Mouse (Mus musculus): ENCODE results near the gene Sp3. TPM values are rescaled to one million over a fixed set of nuclear protein-coding genes. Genes with fewer than 3 reads are reported as not detected.
"Not testable (repeated sequence)": the region's sequence is repeated elsewhere in the genome, so short reads cannot be mapped to it uniquely, and the experiment has no call there.

Gene Sp3
- total RNA-seq, 2 experiments from 2014 or later = 63.5 to 73.7 TPM

DNA sequence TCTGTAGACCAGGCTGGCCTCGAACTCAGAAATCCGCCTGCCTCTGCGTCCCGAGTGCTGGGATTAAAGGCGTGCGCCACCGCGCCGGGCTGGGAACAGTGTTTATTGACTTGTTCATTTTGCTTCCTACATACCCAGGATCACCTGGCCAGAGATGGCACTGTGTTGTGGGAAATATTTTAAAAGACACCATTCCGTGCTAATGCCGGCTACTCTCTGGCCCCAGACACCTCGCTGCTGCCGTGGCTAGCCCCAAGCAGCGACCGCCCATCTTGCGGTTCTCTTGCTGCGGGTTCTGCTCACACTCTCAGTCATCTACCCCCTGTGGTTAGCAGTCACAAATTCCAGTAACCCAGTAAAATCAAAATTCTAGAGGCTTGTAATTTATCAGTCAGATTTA, 12.3 kb upstream of the Sp3 start:
- DNase-seq = no peak

DNA sequence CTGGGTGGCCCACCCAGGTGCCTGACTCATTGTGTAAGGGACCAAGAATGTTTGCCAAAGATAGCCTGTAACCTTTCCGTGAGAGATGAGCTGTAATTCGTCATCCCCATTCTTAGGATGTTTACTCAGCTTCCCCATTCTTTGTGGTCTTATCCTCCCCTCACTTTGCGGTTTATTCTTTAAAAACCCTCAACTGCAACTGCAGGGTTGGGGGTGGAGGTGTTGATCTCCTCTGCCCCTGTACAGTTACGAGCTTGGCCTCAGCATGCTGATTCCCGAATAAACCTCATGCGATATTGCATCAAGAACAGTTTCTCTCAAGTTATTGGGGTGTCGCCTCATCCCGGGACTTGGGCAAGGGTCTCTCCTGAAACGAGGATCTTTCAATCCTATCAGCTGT, 8.7 kb upstream of the Sp3 start:
- DNase-seq = not testable (repeated sequence)

DNA sequence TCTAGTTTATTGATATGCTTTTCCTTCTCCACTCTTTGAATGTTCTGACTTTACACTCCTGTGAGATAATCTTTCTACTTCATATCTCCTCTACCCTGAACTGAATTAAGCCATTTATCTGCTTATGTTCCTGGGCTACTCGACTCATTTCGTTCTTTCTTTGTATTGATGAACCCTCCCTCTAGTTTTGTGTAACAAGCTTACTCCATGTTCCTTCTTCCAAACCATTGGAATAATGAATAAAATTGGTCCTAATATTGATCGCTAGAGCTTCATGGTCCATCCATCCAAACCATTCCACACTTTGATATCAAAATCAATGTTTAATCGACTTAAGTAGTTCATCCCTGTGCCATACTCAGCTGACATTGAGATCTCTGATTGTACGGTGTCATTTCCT, 6.4 kb upstream of the Sp3 start, which contains the start of gene Gm11084:
TSS of gene Gm11084 (minus strand) at position 101 of the 400 bp plus-strand sequence.
- no peak for DNase-seq

DNA sequence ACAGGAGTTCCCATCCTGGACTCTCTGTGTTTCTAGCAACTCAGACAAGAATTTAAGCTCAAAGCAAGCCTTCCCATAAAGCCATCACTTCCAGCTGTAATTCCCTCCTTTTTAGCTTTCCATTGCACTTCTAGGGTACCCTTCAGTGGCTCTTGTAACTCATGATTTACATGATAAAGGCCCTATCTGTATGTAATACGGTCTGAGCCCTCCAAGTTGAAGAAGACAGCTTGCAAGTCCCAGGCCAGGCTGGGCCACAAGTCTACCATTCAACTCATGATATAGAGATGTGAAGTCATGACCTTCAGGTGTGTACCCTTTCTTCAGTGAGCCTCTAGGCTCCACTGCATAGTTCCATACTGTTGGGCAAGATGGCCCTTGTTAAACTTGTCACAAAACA, 5.3 kb upstream of the Sp3 start:
- no peak for DNase-seq

DNA sequence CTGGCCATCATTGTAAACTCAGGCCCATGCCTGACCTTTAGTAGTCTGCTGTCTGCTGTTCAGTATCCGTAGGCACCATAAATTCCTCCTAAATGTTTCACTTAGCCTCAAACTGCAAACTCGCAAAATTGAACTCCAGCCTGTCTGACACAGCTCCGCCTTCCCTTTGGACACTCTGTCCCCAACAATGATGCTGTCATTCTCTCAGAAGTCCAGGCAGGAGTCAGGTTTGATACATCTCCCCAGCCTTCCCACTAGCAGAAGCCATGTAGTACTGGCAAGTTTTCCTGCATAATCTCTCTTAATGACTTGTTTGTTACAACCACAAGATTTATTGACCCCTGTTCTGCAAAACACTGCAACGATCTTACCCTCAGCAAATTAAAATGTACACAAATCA, 4.6 kb upstream of the Sp3 start:
- no peak for DNase-seq

DNA sequence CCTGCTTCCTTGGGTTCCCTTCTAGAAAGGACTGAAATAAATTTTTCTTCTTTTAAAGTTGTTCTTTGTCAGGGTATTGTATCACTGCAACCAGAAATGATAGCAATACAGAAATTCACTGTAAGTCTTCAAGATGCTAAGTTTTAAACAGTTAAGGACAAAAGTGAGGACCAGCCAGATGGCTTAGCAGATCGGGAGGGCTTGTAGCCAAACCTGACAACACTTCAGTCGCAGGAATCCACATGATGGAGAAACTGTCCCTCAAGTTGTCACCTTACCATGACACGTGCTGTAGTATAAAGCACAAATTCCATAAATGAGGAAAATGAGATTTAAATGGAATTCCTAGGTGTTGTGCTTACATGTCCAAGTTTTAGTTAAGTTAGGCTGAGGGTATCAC, 3.0 kb upstream of the Sp3 start:
- DNase-seq = no peak

DNA sequence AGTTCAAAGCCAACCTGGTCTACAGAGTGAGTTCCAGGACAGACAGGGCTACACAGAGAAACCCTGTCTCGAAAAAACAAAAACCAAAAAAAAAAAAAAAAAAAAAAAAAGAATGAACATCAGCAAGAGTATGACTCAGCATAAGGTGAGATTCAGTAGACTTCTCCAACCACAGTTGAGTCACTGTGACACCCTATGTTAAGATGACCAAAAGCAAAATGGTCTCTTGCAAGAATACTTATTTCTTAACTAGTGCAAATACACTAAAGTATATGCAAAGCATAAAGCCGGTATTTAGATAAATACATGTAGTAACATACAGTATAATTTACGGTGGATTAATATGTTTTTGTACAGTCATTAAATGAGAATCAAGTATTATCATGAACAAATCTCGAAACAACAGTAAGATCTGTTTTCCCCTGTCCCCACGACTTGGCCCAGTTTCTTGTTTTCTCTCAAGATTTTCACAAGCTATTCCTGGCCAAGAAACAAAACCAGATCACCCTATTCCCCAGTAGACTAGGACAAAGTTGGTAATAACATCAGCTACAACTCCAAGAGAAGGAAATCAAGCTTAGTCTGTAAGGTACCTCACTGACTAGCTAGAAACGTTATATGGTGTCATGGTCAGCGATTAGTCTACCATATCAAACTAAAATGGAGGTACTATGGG, 2.0 kb upstream of the Sp3 start:
- no peak for DNase-seq

DNA sequence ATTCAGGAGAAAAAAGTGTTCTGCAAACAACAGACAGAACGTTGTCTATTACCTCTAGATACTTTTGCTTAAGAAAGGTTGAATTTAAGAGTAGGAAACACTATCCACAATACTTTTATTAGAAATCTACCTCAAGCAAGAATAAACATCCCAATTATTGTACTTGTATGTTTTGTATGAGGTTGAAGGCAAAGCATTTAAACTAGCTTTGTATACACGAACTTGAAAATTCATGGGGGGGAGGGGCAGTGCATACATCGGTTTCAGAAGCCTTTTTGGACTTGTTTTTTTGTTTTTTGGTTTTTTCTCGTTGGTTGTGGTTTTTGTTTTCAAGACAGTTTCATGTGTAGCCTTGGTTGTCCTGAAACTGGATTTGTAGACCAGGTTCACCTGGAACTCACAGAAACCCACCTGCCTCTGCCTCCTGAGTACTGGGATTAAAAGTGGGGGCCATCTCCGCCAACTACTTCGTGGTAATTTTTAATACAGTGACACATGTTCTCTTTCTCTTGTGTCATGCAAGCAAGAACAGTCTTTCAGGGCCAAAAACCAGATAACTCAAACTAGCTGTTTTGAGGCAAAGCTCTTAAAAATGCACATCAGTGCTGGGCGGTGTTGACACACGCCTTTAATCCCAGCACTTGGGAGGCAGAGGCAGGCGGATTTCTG, 1.3 kb upstream of the Sp3 start:
- no peak for DNase-seq

DNA sequence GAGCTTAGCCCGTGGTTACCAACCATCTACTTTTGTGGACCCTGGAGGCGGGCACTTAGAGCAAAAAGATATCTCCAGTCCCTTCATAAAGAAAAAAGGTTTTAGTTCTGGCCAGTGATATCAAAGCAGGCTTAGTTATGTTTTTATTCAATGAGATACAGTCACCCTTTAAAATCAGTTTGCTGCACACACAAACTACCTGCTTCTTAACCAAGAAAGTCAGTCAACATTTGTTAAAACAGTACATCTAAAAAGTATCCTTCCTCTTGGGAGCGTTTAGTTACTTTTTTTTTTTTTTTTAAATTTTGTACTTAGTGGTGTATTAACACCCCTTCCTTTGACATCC, 802 bp upstream of the Sp3 start:
- no peak for DNase-seq

DNA sequence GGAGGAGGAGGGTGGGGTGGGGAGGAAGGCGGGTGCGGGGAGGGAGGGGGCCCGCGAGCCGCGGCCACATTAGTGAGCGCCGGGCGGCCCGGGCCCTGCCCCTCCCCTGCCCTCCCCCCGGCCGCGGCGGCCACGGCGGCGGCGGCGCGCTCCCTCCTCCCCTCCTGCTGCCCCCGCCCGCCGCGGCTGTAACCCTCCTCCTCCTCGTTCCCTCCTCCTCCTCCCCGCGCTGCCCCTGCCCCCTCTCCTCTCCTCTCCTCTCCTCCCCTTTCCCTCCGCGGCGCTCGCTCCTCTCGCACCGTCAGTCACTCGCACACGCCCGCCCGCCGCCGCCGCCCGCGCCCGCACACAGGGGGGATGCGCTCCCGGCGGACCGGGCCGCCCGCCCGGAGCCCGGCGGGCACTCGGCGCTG, 581 bp downstream of the Sp3 start:
- DNase-seq = peak; percentile 74 to 79

DNA sequence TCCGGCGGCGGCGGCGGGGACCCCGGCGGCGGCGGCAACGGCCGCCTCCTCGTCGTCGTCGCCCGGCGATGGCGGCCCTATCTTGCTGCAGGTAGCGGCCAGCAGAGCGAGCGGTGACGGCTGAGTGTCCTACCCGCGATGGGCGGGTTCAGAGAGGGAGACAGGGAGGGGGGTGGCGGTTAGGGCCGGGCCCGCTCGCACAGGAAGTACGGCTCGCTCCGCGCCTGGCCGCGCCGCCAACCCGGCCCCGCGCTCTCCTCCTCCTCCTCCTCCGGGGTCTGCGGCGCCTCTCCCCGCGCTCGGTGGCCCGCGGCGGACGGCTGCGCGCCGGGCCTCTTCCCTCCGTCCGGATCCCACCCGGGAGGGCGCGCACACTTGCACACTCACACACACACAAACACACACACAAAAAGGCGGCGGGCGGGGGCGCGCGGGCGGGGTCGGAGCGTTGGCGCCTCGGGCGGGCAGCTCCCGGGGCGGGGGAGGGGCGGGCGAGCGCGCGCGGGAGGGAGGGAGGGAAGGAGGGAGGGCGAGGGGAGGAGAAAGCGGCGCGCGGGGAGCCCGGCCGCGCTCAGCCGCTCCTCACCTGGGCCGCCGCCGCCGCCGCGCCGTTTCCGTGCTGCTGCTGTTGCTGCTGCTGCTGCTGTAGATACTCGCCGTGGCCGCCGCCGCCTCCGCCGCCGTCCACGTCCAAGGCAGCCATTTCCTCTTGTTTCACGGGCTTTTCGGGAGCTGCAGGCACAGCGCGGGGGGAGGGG, 1.2 kb downstream of the Sp3 start:
- peak; percentile 83 to 86 for DNase-seq

DNA sequence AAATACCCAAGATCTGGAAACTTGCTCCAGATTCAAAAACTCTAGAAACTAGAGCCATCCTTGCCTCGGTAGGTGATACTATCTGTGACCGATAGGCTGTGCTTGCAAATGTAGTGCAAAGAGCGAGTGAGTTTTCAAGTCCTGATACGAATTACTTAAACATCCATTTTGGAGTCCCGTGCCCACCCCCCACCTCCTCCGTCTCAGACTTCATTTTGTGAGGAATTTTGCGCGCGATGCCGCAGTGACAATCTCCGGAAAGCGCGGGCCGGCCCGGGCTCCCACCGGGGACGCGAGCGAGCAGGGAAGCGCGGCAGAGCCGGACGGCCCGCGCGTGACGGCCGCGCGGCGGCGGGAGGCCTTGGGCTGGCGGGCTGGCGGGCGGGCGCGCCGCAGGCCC, 1.8 kb downstream of the Sp3 start:
- DNase-seq = no peak

DNA sequence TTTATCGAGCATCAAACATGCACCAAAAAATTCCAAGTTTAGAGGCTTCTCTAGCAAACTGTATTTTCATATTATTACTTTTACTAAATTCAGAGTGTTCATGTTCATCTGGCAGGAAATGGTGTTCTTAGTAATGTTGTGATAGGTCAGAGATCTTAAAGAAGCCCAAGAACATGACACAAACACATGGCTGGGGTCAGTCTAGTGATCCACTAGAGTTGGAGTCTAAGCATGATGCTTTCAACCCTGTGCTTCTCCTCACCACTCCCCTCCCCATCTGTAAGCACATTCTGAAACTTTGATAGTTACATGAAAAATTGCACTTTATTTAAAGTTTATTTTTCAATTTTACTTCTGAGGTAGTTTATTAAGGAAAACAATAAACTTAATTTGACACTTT, 3.0 kb downstream of the Sp3 start:
- DNase-seq = no peak

DNA sequence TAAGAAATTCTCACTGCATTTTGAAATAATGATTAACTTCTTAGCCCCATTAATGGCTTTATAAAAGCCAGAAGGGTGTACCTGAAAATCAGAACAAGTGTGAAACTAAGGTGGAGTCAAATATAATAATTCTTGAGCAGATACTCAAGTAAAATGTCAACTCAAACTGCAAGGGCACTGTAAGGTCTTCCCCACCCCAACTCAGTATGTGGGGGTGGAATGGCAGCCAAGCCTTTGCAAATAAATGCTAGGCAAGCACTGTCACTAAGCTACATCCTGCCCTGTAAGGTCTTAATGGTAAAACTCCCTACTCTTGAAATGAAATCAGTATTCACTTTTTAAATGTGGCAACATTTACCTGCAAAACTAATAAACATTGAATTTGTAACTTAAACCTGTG, 4.2 kb downstream of the Sp3 start:
- no peak for DNase-seq

DNA sequence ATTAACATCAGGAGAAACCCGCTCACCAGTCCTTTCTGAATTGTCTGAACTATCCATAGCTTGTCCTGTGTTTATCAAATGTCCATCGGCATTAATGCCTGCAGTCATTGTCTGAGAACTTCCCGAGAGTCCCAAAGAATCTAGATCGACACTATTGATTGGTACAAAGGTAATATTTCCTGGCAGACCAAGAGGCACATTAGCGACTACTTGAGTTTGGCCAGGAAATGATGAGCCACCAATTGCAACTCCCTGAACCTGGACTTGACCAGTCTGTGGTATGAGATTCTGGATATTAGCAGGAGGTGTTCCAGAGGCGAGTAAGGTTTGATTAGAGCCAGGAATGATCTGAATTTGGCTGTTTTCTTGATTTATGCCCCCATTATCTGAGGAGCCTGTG, 9.4 kb downstream of the Sp3 start:
- no peak for DNase-seq

DNA sequence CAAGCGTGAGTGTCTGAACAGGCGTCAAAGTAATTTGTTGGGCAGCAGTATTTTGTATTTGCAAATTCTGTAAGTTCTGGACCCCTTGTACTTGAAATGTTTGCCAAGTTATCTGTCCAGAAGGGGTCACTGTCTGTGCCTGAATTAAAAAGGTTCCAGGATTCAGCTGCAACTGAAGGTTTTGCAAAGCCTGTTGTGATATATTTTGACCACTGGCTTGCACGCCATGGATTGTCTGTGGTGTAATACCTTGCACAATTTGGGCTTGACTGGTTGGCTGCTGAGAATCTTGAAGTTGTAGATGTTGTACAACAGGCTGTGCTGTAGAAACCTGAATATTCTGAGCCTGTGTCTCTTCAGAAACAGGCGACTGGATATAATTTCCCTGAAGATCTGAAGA, 9.9 kb downstream of the Sp3 start:
- DNase-seq = no peak

DNA sequence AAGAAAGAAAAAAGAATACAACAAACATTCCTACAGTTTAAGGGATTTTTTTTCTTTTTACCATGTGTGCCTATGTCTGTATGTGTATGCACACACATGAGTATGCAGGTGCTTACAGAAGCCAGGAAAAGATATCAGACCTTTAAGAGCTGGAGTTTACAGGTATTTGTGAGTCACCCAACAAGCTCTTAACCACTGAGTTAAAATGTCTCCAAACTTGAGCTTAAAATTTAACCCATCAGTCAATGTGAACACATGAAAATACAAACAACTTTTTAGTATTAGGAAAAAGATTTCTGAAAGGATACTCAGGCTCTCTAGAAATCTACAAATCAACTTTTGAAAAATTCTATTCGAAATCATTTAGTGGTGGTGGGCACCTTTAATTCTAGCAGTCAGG, 11.7 kb downstream of the Sp3 start:
- no peak for DNase-seq

DNA sequence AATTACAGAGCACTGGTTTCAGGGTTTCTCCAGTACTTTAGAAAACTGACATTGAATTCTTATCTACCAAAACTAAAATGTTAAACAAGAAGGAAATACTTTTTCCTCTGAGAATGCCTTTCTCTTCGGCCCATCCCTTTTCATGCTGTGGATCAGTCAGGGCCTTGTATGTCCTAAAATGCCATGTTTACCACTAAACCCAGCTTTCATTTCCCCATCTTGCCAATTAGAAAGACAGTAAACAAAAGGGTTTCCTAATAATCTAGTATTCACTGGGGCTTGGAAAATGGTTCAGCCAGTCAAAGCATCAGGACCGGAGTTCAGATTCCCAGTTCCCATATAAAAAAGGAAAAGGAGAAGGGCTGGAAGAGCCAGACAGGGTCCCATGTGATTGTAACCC, 14.8 kb downstream of the Sp3 start:
- no peak for DNase-seq

DNA sequence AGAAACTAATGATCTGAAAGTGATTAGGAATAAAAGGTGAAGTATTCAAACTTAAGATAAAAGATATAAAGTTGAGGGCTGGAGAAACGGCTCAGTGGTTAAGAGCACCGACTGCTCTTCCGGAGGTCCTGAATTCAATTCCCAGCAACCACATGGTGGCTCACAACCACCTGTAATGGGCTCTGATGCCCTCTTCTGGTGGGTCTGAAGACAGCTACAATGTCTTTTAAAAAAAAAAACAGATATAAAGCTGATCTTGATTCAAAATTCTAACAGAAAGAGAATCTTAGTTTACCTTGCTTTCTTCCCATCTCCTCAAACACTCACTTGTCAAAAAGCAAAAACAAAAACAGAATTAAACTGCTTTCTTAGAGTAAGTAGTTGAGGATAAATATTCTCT, 23.8 kb downstream of the Sp3 start:
- DNase-seq = no peak

DNA sequence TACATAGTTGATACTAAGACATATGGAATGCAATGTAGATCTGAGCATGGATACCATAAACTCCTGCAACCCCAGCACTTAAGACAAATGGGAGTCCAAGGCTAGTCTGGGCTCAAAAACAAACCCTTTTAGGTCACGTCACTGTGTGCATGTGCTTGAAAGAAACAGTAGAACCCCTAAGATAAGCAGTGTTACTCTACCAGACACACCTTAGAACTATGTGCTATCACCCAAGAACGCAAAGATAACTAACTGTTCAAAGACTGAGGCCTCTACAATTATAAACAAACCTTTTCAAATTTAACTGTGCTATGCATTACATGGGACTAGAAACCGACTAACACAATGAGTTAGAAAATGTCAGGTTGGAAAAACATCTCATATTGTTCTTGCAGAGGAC, 27.3 kb downstream of the Sp3 start:
- no peak for DNase-seq

DNA sequence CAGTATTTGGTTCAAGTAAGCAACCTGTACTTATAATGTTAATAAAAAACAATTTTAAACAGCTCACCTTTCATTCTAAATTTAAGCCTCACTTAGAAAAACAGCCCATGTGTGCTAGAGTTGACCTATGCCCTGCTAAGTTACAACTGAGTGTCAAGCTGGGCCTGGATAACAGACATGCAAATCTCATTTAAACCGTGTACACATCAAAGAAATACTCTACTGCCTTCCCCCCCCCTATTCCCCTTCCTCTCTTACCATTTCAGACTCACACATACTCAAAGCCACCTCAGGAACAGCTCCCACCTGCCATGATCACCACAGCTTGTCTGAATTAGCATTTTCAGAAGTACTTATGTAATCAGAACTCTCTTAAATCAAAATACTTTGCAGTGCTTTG, 44.3 kb downstream of the Sp3 start:
- DNase-seq = no peak

DNA sequence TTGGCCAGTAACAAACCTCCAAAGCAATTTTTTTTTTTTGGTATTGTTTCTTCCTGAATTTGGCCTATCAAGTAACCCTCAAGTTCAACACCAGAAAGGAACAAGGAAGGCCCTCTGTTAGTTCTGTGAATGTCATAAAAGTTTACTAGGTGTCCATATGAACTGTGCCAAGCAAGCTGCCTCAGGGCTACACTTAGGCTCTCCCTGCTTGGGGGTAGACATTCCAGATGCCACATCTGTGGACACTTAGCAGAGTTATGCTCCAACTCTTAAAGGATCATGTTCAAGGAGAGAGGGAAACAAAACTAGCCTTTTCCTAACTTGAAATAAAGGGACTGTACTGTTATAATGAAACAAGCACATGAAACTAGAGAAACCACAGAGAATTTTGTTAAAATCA, 48.1 kb downstream of the Sp3 start:
- DNase-seq = no peak

DNA sequence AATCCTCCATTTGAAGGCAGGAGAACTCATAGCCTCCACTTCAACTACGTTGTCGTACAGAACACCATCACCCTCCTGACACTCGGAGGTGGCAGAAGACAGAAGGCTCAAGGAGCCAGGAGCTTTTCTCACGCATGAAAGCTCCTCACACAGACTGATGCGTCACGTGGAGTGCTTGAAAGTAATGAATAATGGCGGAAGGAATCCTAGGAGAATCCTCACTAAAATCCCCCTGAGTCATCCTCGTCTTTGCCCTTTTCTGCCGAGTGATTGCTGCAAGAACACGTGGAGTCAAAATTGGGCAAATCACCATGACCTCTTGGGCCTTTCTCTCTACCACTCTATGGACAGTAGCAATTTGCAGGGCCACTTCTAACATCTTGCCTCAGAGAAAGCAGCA, 55.3 kb downstream of the Sp3 start:
- no peak for DNase-seq

DNA sequence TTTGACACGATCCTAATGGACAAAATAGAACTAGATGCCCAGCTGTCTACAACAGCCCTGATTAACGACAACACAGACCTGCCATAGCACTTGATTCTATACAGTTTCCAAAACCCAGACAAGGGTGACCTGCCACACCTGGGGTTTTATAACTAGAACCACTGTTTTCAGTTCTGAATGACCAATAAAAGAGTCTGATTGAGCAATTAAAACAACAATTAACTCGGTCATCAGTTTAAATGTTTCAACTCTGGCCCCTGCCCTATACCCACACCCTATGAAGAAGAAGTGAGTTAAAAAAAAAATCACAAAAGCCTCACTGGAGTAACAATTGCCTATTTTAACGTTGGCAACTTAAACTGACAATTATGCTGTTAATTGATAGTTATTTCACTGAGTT, 64.1 kb downstream of the Sp3 start:
- DNase-seq = no peak

Data from layer of hippocampus, postnatal 36 days (tissue).